Mouse (Mus musculus): Measurements from ENCODE around the gene Psmd13. TPM values are rescaled to one million over a fixed set of nuclear protein-coding genes. Genes with fewer than 3 reads are reported as not detected.

The Psmd13 gene
- polyA plus RNA-seq, 1 experiment: 43.0 TPM

- under 1% methylated on average over 50 of the region's 50 CpGs for WGBS
Observed at GRCm38 (mm10) chr7:140856785-140857549, 24.8 kb upstream of the Psmd13 start, which contains the start of gene Ric8a. Gene Ric8a, plus strand, starts transcription at chr7:140856957.

GRCm38 (mm10) chr7:140857550-140858505 lies 23.9 kb upstream of the Psmd13 start, which contains the start of gene Bet1l:
Gene Bet1l, minus strand, starts transcription at chr7:140857577.
- Histone ChIP-seq H3K4me1 (ENCODE audit: control insufficient read depth, insufficient read depth, insufficient read length) (peaks cover 10% of the 10 kb centered on the region), H3K27me3 (ENCODE audit: control insufficient read depth, insufficient read depth, low read length) (no peaks in the 10 kb centered on the region), H3K36me3 (ENCODE audit: control insufficient read depth, insufficient read depth, low read length) (peaks cover 35% of the 10 kb centered on the region), H3K27ac (ENCODE audit: insufficient read depth, low read length) (peak within 1 kb of the TSS; percentile 73), H3K4me3 (ENCODE audit: extremely low read depth, insufficient read depth, insufficient read length) (peak within 1 kb of the TSS; percentile 86)
- DNase-seq (ENCODE audit: low read depth in 1 of 2, low spot score in 2 of 2): no peak
- TF ChIP-seq POLR2A (IDR thresholded peaks at IDR 0.05; ENCODE audit: low read depth, low read length): no peak
- no peak for TF ChIP-seq CTCF (IDR thresholded peaks at IDR 0.05; ENCODE audit: extremely low read depth, insufficient read depth, insufficient read length, insufficient replicate concordance)
- WGBS: 17% methylated on average over 40 of the region's 40 CpGs

More at GRCm38 (mm10) chr7:140856785-140857549, 24.8 kb upstream of the Psmd13 start, which contains the start of gene Ric8a:
- H3K27me3 ChIP-seq (ENCODE audit: control insufficient read depth, insufficient read depth, low read length): no peaks in the 10 kb centered on the region
- peak within 1 kb of the TSS; percentile 86 for H3K4me3 ChIP-seq (ENCODE audit: extremely low read depth, insufficient read depth, insufficient read length)
- peaks cover 10% of the 10 kb centered on the region for H3K4me1 ChIP-seq (ENCODE audit: control insufficient read depth, insufficient read depth, insufficient read length)
- TF ChIP-seq POLR2A (IDR thresholded peaks at IDR 0.05; ENCODE audit: low read depth, low read length) (peak; percentile 37), CTCF (IDR thresholded peaks at IDR 0.05; ENCODE audit: extremely low read depth, insufficient read depth, insufficient read length, insufficient replicate concordance) (no peak)
- DNase-seq (ENCODE audit: low read depth in 1 of 2, low spot score in 2 of 2): peak; percentile 47 to 84
- H3K27ac ChIP-seq (ENCODE audit: insufficient read depth, low read length): peak within 1 kb of the TSS; percentile 73
- H3K36me3 ChIP-seq (ENCODE audit: control insufficient read depth, insufficient read depth, low read length): peaks cover 26% of the 10 kb centered on the region

GRCm38 (mm10) chr7:140858746-140859145 lies 23.0 kb upstream of the Psmd13 start:
- Histone ChIP-seq H3K4me1 (ENCODE audit: control insufficient read depth, insufficient read depth, insufficient read length) (peaks cover 10% of the 10 kb centered on the region), H3K36me3 (ENCODE audit: control insufficient read depth, insufficient read depth, low read length) (peaks cover 40% of the 10 kb centered on the region), H3K4me3 (ENCODE audit: extremely low read depth, insufficient read depth, insufficient read length) (no peak overlapping the region), H3K27ac (ENCODE audit: insufficient read depth, low read length) (no peak overlapping the region), H3K27me3 (ENCODE audit: control insufficient read depth, insufficient read depth, low read length) (no peaks in the 10 kb centered on the region)
- 88% methylated on average over 8 of the region's 8 CpGs for whole genome bisulfite sequencing
- TF ChIP-seq CTCF (IDR thresholded peaks at IDR 0.05; ENCODE audit: extremely low read depth, insufficient read depth, insufficient read length, insufficient replicate concordance): no peak
- TF ChIP-seq POLR2A (IDR thresholded peaks at IDR 0.05; ENCODE audit: low read depth, low read length): no peak
- DNase-seq (ENCODE audit: low read depth in 1 of 2, low spot score in 2 of 2): no peak

- no peaks in the 10 kb centered on the region for H3K27me3 ChIP-seq (ENCODE audit: control insufficient read depth, insufficient read depth, low read length)
- no peak overlapping the region for H3K27ac ChIP-seq (ENCODE audit: insufficient read depth, low read length)
- 77% methylated on average over 6 of the region's 6 CpGs for WGBS
- no peak for TF ChIP-seq POLR2A (IDR thresholded peaks at IDR 0.05; ENCODE audit: low read depth, low read length)
- TF ChIP-seq CTCF (IDR thresholded peaks at IDR 0.05; ENCODE audit: extremely low read depth, insufficient read depth, insufficient read length, insufficient replicate concordance): no peak
- DNase-seq (ENCODE audit: low read depth in 1 of 2, low spot score in 2 of 2): no peak
- H3K4me1 ChIP-seq (ENCODE audit: control insufficient read depth, insufficient read depth, insufficient read length): peaks cover 10% of the 10 kb centered on the region
- H3K4me3 ChIP-seq (ENCODE audit: extremely low read depth, insufficient read depth, insufficient read length): no peak overlapping the region
- peaks cover 37% of the 10 kb centered on the region for H3K36me3 ChIP-seq (ENCODE audit: control insufficient read depth, insufficient read depth, low read length)
Observed at GRCm38 (mm10) chr7:140859997-140860396, 21.8 kb upstream of the Psmd13 start.

GRCm38 (mm10) chr7:140860728-140861127 lies 21.0 kb upstream of the Psmd13 start:
- H3K4me1 ChIP-seq (ENCODE audit: control insufficient read depth, insufficient read depth, insufficient read length): peaks cover 10% of the 10 kb centered on the region
- no peak overlapping the region for H3K4me3 ChIP-seq (ENCODE audit: extremely low read depth, insufficient read depth, insufficient read length)
- H3K27me3 ChIP-seq (ENCODE audit: control insufficient read depth, insufficient read depth, low read length): no peaks in the 10 kb centered on the region
- WGBS: 96% methylated on average over 5 of the region's 5 CpGs
- peaks cover 37% of the 10 kb centered on the region for H3K36me3 ChIP-seq (ENCODE audit: control insufficient read depth, insufficient read depth, low read length)
- H3K27ac ChIP-seq (ENCODE audit: insufficient read depth, low read length): no peak overlapping the region
- no peak for TF ChIP-seq CTCF (IDR thresholded peaks at IDR 0.05; ENCODE audit: extremely low read depth, insufficient read depth, insufficient read length, insufficient replicate concordance)
- TF ChIP-seq POLR2A (IDR thresholded peaks at IDR 0.05; ENCODE audit: low read depth, low read length): no peak
- DNase-seq (ENCODE audit: low read depth in 1 of 2, low spot score in 2 of 2): no peak

- peaks cover 33% of the 10 kb centered on the region for H3K36me3 ChIP-seq (ENCODE audit: control insufficient read depth, insufficient read depth, low read length)
- H3K27me3 ChIP-seq (ENCODE audit: control insufficient read depth, insufficient read depth, low read length): no peaks in the 10 kb centered on the region
- 94% methylated on average over 12 of the region's 12 CpGs for WGBS
- no peaks in the 10 kb centered on the region for H3K4me1 ChIP-seq (ENCODE audit: control insufficient read depth, insufficient read depth, insufficient read length)
- no peak overlapping the region for H3K27ac ChIP-seq (ENCODE audit: insufficient read depth, low read length)
- TF ChIP-seq POLR2A (IDR thresholded peaks at IDR 0.05; ENCODE audit: low read depth, low read length): no peak
- no peak for TF ChIP-seq CTCF (IDR thresholded peaks at IDR 0.05; ENCODE audit: extremely low read depth, insufficient read depth, insufficient read length, insufficient replicate concordance)
- DNase-seq (ENCODE audit: low read depth in 1 of 2, low spot score in 2 of 2): no peak
- no peak overlapping the region for H3K4me3 ChIP-seq (ENCODE audit: extremely low read depth, insufficient read depth, insufficient read length)
Observed at GRCm38 (mm10) chr7:140864761-140865160, 17.0 kb upstream of the Psmd13 start.
